Mouse (Mus musculus) hindbrain, embryonic 14.5 days (tissue): Measurements from ENCODE around the gene Tfap2c. TPM values are rescaled to one million over a fixed set of nuclear protein-coding genes. Genes with fewer than 3 reads are reported as not detected.

Experiments used
- ATAC-seq: fragments of 200-750 bp; cut with Nextera tagmentation; 2 replicates; pipeline ENCODE4 v1.8.0; 2017; ENCODE audit warnings: moderate number of reproducible peaks, mild to moderate bottlenecking, moderate TSS enrichment, moderate library complexity; ENCODE audit not compliant: low FRiP score
- DNase-seq: peaks from one replicate; pipeline ENCODE4 v3.0.0-alpha.2; 2015; ENCODE audit warnings: low spot score
- H3K27ac ChIP-seq: fragments of 300-500 bp; sonication (generic); 2 replicates; pipeline ENCODE4 v1.5.1; 2014; ENCODE audit warnings: mild to moderate bottlenecking, moderate library complexity
- H3K27me3 ChIP-seq: fragments of 300-500 bp; sonication (generic); 2 replicates; pipeline ENCODE4 v1.6.1; 2014; ENCODE audit warnings: mild to moderate bottlenecking, low read length, mixed read lengths; ENCODE audit not compliant: control insufficient read depth, insufficient read depth
- H3K36me3 ChIP-seq: fragments of 300-500 bp; sonication (generic); replicated peaks from 2 replicates; pipeline ENCODE4 v1.6.1; 2014; ENCODE audit not compliant: control insufficient read depth, insufficient read depth
- H3K4me1 ChIP-seq: fragments of 300-500 bp; sonication (generic); replicated peaks from 2 replicates; pipeline ENCODE4 v1.6.1; 2014; ENCODE audit warnings: antibody characterized with exemption, low read length, mixed read lengths; ENCODE audit not compliant: control insufficient read depth, insufficient read depth
- H3K4me2 ChIP-seq: fragments of 300-500 bp; sonication (generic); replicated peaks from 2 replicates; pipeline ENCODE4 v1.6.1; 2014; ENCODE audit warnings: mild to moderate bottlenecking, moderate library complexity
- H3K4me3 ChIP-seq: fragments of 300-500 bp; sonication (generic); replicated peaks from 2 replicates; pipeline ENCODE4 v1.5.1; 2014; ENCODE audit warnings: mild to moderate bottlenecking, low read length
- H3K9ac ChIP-seq: fragments of 300-500 bp; sonication (generic); 2 replicates; pipeline ENCODE4 v1.6.1; 2014
- H3K9me3 ChIP-seq: fragments of 300-500 bp; sonication (generic); 2 replicates; pipeline ENCODE4 v1.6.1; 2016; ENCODE audit warnings: low read length; ENCODE audit not compliant: control insufficient read depth
- WGBS: fragments of 180-500 bp; shearing (Covaris S2); extraction: QIAGEN DNeasy Blood & Tissue Kit; methylation state at CpG from one replicate; pipeline ENCODE4 v1.1.7; 2014; 5-methylcytosine and 5-hydroxymethylcytosine counted together
- polyA plus RNA-seq: library from polyadenylated mRNA; unstranded; fragments of >200 nt; fragmentation: Nextera tagmentation; extraction: Ambion mirVana; gene quantifications from 2 replicates; pipeline ENCODE4 v1.2.1, GENCODE M21; 2014

Gene Tfap2c
- polyA plus RNA-seq, 1 experiment from 2014 or later, result 0.28 TPM

- no peak for ATAC-seq
- H3K9me3 ChIP-seq, result no peaks in the 10 kb centered on the region
- H3K4me1 ChIP-seq, result no peaks in the 10 kb centered on the region
- H3K4me2 ChIP-seq, result no peak overlapping the region
- H3K4me3 ChIP-seq, result no peak overlapping the region
- H3K9ac ChIP-seq, result no peak overlapping the region
- no peaks in the 10 kb centered on the region for H3K36me3 ChIP-seq
- no peaks in the 10 kb centered on the region for H3K27me3 ChIP-seq
- DNase-seq, result no peak
- WGBS, result 91% methylated on average over 7 of the region's 7 CpGs
- no peak overlapping the region for H3K27ac ChIP-seq
Measured at GRCm38 (mm10) chr2:172594326-172594725, 44.9 kb downstream of the Tfap2c start.

DNA sequence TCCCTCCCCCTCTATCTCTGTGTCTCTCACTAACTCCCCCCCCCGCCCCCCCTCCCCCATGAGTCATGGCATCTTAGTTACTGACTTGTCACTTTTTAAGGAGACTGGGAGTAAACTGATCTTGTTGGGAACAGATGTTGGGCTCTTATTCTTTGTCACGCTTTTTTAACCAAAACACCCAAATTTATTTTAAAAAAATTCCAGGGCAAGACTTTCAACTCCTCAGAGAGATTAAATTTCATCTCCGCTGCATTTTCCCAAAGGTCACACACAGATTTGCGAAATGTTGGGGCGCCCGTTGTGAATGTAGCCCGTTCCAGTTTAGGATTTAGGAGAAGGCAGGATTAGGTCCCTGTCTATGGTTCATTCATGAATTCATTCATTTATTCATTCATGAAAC lies 47.7 kb downstream of the Tfap2c start:
- Histone ChIP-seq H3K4me3 (no peak overlapping the region), H3K4me2 (no peak overlapping the region), H3K27ac (no peak overlapping the region), H3K36me3 (no peaks in the 10 kb centered on the region), H3K4me1 (no peaks in the 10 kb centered on the region), H3K9me3 (no peaks in the 10 kb centered on the region), H3K27me3 (no peaks in the 10 kb centered on the region), H3K9ac (no peak overlapping the region)
- WGBS, result 80% methylated on average over 7 of the region's 7 CpGs
- DNase-seq, result no peak
- ATAC-seq, result no peak

- H3K9ac ChIP-seq, result no peak overlapping the region
- H3K9me3 ChIP-seq, result no peaks in the 10 kb centered on the region
- ATAC-seq (no peak), DNase-seq (no peak)
- whole genome bisulfite sequencing, result 88% methylated on average over 9 of the region's 9 CpGs
- no peaks in the 10 kb centered on the region for H3K27me3 ChIP-seq
- no peaks in the 10 kb centered on the region for H3K4me1 ChIP-seq
- no peak overlapping the region for H3K4me3 ChIP-seq
- no peaks in the 10 kb centered on the region for H3K36me3 ChIP-seq
- no peak overlapping the region for H3K27ac ChIP-seq
- H3K4me2 ChIP-seq, result no peak overlapping the region
Measured at GRCm38 (mm10) chr2:172597881-172598280, 48.5 kb downstream of the Tfap2c start.

- Histone ChIP-seq H3K9me3 (no peaks in the 10 kb centered on the region), H3K36me3 (no peaks in the 10 kb centered on the region), H3K4me3 (no peak overlapping the region), H3K27ac (no peak overlapping the region), H3K9ac (no peak overlapping the region), H3K4me2 (no peak overlapping the region), H3K27me3 (no peaks in the 10 kb centered on the region), H3K4me1 (no peaks in the 10 kb centered on the region)
- DNase-seq (no peak), ATAC-seq (no peak)
- WGBS, result 95% methylated on average over 3 of the region's 3 CpGs
Measured at GRCm38 (mm10) chr2:172604625-172605024, 55.2 kb downstream of the Tfap2c start.

GRCm38 (mm10) chr2:172605642-172606041 lies 56.2 kb downstream of the Tfap2c start:
- WGBS, result 53% methylated on average over 7 of the region's 7 CpGs
- no peaks in the 10 kb centered on the region for H3K27me3 ChIP-seq
- ATAC-seq, result no peak
- H3K36me3 ChIP-seq, result no peaks in the 10 kb centered on the region
- no peak overlapping the region for H3K9ac ChIP-seq
- H3K4me2 ChIP-seq, result no peak overlapping the region
- no peaks in the 10 kb centered on the region for H3K9me3 ChIP-seq
- H3K4me3 ChIP-seq, result no peak overlapping the region
- DNase-seq, result no peak
- no peaks in the 10 kb centered on the region for H3K4me1 ChIP-seq
- H3K27ac ChIP-seq, result no peak overlapping the region

DNA sequence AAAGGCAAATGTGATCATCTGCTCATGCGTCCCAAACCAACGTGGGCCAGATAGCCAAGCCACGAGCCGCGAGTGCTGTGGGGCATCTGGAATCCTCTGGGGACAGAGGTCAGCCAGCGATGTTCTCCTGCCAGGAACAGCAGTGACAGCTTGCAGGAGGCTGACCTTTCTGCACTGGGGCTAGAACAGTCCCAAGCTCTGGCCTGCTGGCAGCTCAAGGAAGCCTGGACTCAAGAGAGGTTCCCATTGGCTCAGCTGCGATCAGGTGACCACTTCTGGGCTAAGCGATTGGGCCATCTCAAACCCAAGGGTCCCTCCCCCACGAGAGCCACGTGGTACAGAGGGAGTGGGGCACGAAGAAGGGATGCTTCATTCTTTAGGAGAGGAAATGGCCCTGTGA lies 58.3 kb downstream of the Tfap2c start:
- Histone ChIP-seq H3K27ac (no peak overlapping the region), H3K36me3 (no peaks in the 10 kb centered on the region), H3K9me3 (no peaks in the 10 kb centered on the region), H3K9ac (no peak overlapping the region), H3K4me3 (no peak overlapping the region), H3K27me3 (peaks cover under 1% of the 10 kb centered on the region; the same call in 1 of the 2 replicates), H3K4me1 (no peaks in the 10 kb centered on the region), H3K4me2 (no peak overlapping the region)
- 79% methylated on average over 11 of the region's 11 CpGs for WGBS
- DNase-seq (no peak), ATAC-seq (no peak)

Other genes with a start within 250 kb of the Tfap2c start
- gene Fam210b, start 204.0 kb upstream of the Tfap2c start, polyA plus RNA-seq, result 17.9 and 18.5 TPM in 2 replicates
- 18.8 and 19.9 TPM in 2 replicates for gene Aurka, start 179.1 kb upstream of the Tfap2c start, polyA plus RNA-seq
- 26.6 and 29.8 TPM in 2 replicates for gene Cstf1, start 178.9 kb upstream of the Tfap2c start, polyA plus RNA-seq
- gene Cass4, start 155.8 kb upstream of the Tfap2c start, polyA plus RNA-seq, result 0.05 and 0.27 TPM in 2 replicates
- 91.7 and 97.4 TPM in 2 replicates for gene Rtf2, start 109.0 kb upstream of the Tfap2c start, polyA plus RNA-seq
- 0.86 and 1.1 TPM in 2 replicates for gene Gcnt7, start 91.0 kb upstream of the Tfap2c start, polyA plus RNA-seq
- 0.29 TPM in 1 of 2 replicates, not detected in the other for gene Fam209, start 77.1 kb upstream of the Tfap2c start, polyA plus RNA-seq